Mouse (Mus musculus): ENCODE results near the gene Chrnb1. TPM values are rescaled to one million over a fixed set of nuclear protein-coding genes. Genes with fewer than 3 reads are reported as not detected.
A peak's percentile ranks its signal among the peaks of the same experiment; 100 is the strongest.

Gene Chrnb1
- polyA plus RNA-seq, 1 experiment from 2014 or later: 4.5 TPM

- WGBS (ENCODE audit: insufficient replicate concordance): 1% methylated on average over 33 of the region's 33 CpGs
- Histone ChIP-seq H3K9me3 (replicated peaks; ENCODE audit: control insufficient read depth, low read length) (no peaks in the 10 kb centered on the region), H3K4me1 (ENCODE audit: control insufficient read depth, insufficient read depth, low read length) (peaks cover 38% of the 10 kb centered on the region), H3K36me3 (ENCODE audit: control insufficient read depth, insufficient read depth, low read length) (no peaks in the 10 kb centered on the region), H3K9ac (ENCODE audit: low read depth, low read length) (peak within 1 kb of the TSS; percentile 73), H3K27ac (ENCODE audit: low read depth, low read length) (peak within 1 kb of the TSS; percentile 68), H3K4me2 (peak within 1 kb of the TSS; percentile 98), H3K4me3 (ENCODE audit: low read depth, low read length) (peak within 1 kb of the TSS; percentile 47), H3K27me3 (ENCODE audit: control insufficient read depth, insufficient read depth, low read length) (peaks cover 67% of the 10 kb centered on the region)
- no peak for ATAC-seq (replicated peaks; ENCODE audit: insufficient number of reproducible peaks, low FRiP score, low TSS enrichment)
Observed at GRCm38 (mm10) chr11:69801379-69801977, 5.7 kb upstream of the Chrnb1 start, which contains the start of gene Fgf11. Gene Fgf11, minus strand, starts transcription at chr11:69801857.

GRCm38 (mm10) chr11:69800392-69801197 lies 4.9 kb upstream of the Chrnb1 start:
- Histone ChIP-seq H3K4me2 (peak overlapping the region; percentile 98), H3K4me3 (ENCODE audit: low read depth, low read length) (peak overlapping the region; percentile 47), H3K9ac (ENCODE audit: low read depth, low read length) (peak overlapping the region; percentile 73), H3K9me3 (replicated peaks; ENCODE audit: control insufficient read depth, low read length) (no peaks in the 10 kb centered on the region), H3K27ac (ENCODE audit: low read depth, low read length) (peak overlapping the region; percentile 68), H3K36me3 (ENCODE audit: control insufficient read depth, insufficient read depth, low read length) (no peaks in the 10 kb centered on the region), H3K4me1 (ENCODE audit: control insufficient read depth, insufficient read depth, low read length) (peaks cover 38% of the 10 kb centered on the region), H3K27me3 (ENCODE audit: control insufficient read depth, insufficient read depth, low read length) (peaks cover 65% of the 10 kb centered on the region)
- WGBS (ENCODE audit: insufficient replicate concordance): 1% methylated on average over 36 of the region's 36 CpGs
- ATAC-seq (replicated peaks; ENCODE audit: insufficient number of reproducible peaks, low FRiP score, low TSS enrichment): peak; percentile 41

GRCm38 (mm10) chr11:69800138-69800391 lies 4.3 kb upstream of the Chrnb1 start:
- ATAC-seq (replicated peaks; ENCODE audit: insufficient number of reproducible peaks, low FRiP score, low TSS enrichment): no peak
- WGBS (ENCODE audit: insufficient replicate concordance): 0% methylated on average over 11 of the region's 11 CpGs
- H3K4me1 ChIP-seq (ENCODE audit: control insufficient read depth, insufficient read depth, low read length): peaks cover 38% of the 10 kb centered on the region
- peaks cover 61% of the 10 kb centered on the region for H3K27me3 ChIP-seq (ENCODE audit: control insufficient read depth, insufficient read depth, low read length)
- peak overlapping the region; percentile 73 for H3K9ac ChIP-seq (ENCODE audit: low read depth, low read length)
- H3K36me3 ChIP-seq (ENCODE audit: control insufficient read depth, insufficient read depth, low read length): no peaks in the 10 kb centered on the region
- H3K9me3 ChIP-seq (replicated peaks; ENCODE audit: control insufficient read depth, low read length): no peaks in the 10 kb centered on the region
- H3K4me2 ChIP-seq: peak overlapping the region; percentile 98
- H3K4me3 ChIP-seq (ENCODE audit: low read depth, low read length): peak overlapping the region; percentile 47
- H3K27ac ChIP-seq (ENCODE audit: low read depth, low read length): no peak overlapping the region

- H3K27me3 ChIP-seq (ENCODE audit: control insufficient read depth, insufficient read depth, low read length): peaks cover 58% of the 10 kb centered on the region
- no peak overlapping the region for H3K27ac ChIP-seq (ENCODE audit: low read depth, low read length)
- peak overlapping the region; percentile 47 for H3K4me3 ChIP-seq (ENCODE audit: low read depth, low read length)
- no peaks in the 10 kb centered on the region for H3K9me3 ChIP-seq (replicated peaks; ENCODE audit: control insufficient read depth, low read length)
- no peak for ATAC-seq (replicated peaks; ENCODE audit: insufficient number of reproducible peaks, low FRiP score, low TSS enrichment)
- H3K4me1 ChIP-seq (ENCODE audit: control insufficient read depth, insufficient read depth, low read length): peaks cover 33% of the 10 kb centered on the region
- peak overlapping the region; percentile 98 for H3K4me2 ChIP-seq
- no peaks in the 10 kb centered on the region for H3K36me3 ChIP-seq (ENCODE audit: control insufficient read depth, insufficient read depth, low read length)
- WGBS (ENCODE audit: insufficient replicate concordance): 26% methylated on average over 12 of the region's 12 CpGs
- no peak overlapping the region for H3K9ac ChIP-seq (ENCODE audit: low read depth, low read length)
Observed at GRCm38 (mm10) chr11:69799394-69800137, 3.8 kb upstream of the Chrnb1 start.

GRCm38 (mm10) chr11:69797924-69798323 lies 2.2 kb upstream of the Chrnb1 start:
- ATAC-seq (replicated peaks; ENCODE audit: insufficient number of reproducible peaks, low FRiP score, low TSS enrichment): no peak
- Histone ChIP-seq H3K9me3 (replicated peaks; ENCODE audit: control insufficient read depth, low read length) (no peaks in the 10 kb centered on the region), H3K4me3 (ENCODE audit: low read depth, low read length) (no peak overlapping the region), H3K27ac (ENCODE audit: low read depth, low read length) (no peak overlapping the region), H3K9ac (ENCODE audit: low read depth, low read length) (no peak overlapping the region), H3K36me3 (ENCODE audit: control insufficient read depth, insufficient read depth, low read length) (no peaks in the 10 kb centered on the region), H3K4me2 (no peak overlapping the region), H3K27me3 (ENCODE audit: control insufficient read depth, insufficient read depth, low read length) (peaks cover 51% of the 10 kb centered on the region), H3K4me1 (ENCODE audit: control insufficient read depth, insufficient read depth, low read length) (peaks cover 19% of the 10 kb centered on the region)
- 52% methylated on average over 7 of the region's 7 CpGs for WGBS (ENCODE audit: insufficient replicate concordance)

GRCm38 (mm10) chr11:69795983-69796435 lies 266 bp upstream of the Chrnb1 start:
- 3% methylated on average over 13 of the region's 13 CpGs for WGBS (ENCODE audit: insufficient replicate concordance)
- H3K27ac ChIP-seq (ENCODE audit: low read depth, low read length): no peak overlapping the region
- H3K27me3 ChIP-seq (ENCODE audit: control insufficient read depth, insufficient read depth, low read length): peaks cover 35% of the 10 kb centered on the region
- H3K36me3 ChIP-seq (ENCODE audit: control insufficient read depth, insufficient read depth, low read length): no peaks in the 10 kb centered on the region
- peak overlapping the region; percentile 86 for H3K4me2 ChIP-seq
- no peak for ATAC-seq (replicated peaks; ENCODE audit: insufficient number of reproducible peaks, low FRiP score, low TSS enrichment)
- peak overlapping the region; percentile 47 for H3K4me3 ChIP-seq (ENCODE audit: low read depth, low read length)
- H3K9ac ChIP-seq (ENCODE audit: low read depth, low read length): peak overlapping the region; percentile 70; the same call in 1 of the 2 replicates
- H3K9me3 ChIP-seq (replicated peaks; ENCODE audit: control insufficient read depth, low read length): no peaks in the 10 kb centered on the region
- peaks cover 11% of the 10 kb centered on the region for H3K4me1 ChIP-seq (ENCODE audit: control insufficient read depth, insufficient read depth, low read length)

- WGBS (ENCODE audit: insufficient replicate concordance): 58% methylated on average over 5 of the region's 5 CpGs
- Histone ChIP-seq H3K9ac (ENCODE audit: low read depth, low read length) (no peak overlapping the region), H3K4me3 (ENCODE audit: low read depth, low read length) (no peak overlapping the region), H3K4me2 (no peak overlapping the region), H3K27me3 (ENCODE audit: control insufficient read depth, insufficient read depth, low read length) (peaks cover 20% of the 10 kb centered on the region), H3K27ac (ENCODE audit: low read depth, low read length) (no peak overlapping the region), H3K4me1 (ENCODE audit: control insufficient read depth, insufficient read depth, low read length) (no peaks in the 10 kb centered on the region), H3K36me3 (ENCODE audit: control insufficient read depth, insufficient read depth, low read length) (no peaks in the 10 kb centered on the region), H3K9me3 (replicated peaks; ENCODE audit: control insufficient read depth, low read length) (no peaks in the 10 kb centered on the region)
- no peak for ATAC-seq (replicated peaks; ENCODE audit: insufficient number of reproducible peaks, low FRiP score, low TSS enrichment)
Observed at GRCm38 (mm10) chr11:69793429-69793828, 2.3 kb downstream of the Chrnb1 start.

GRCm38 (mm10) chr11:69791420-69791819 lies 4.3 kb downstream of the Chrnb1 start:
- no peak overlapping the region for H3K27ac ChIP-seq (ENCODE audit: low read depth, low read length)
- no peak overlapping the region for H3K4me3 ChIP-seq (ENCODE audit: low read depth, low read length)
- H3K9me3 ChIP-seq (replicated peaks; ENCODE audit: control insufficient read depth, low read length): no peaks in the 10 kb centered on the region
- H3K36me3 ChIP-seq (ENCODE audit: control insufficient read depth, insufficient read depth, low read length): no peaks in the 10 kb centered on the region
- no peak overlapping the region for H3K9ac ChIP-seq (ENCODE audit: low read depth, low read length)
- H3K27me3 ChIP-seq (ENCODE audit: control insufficient read depth, insufficient read depth, low read length): peaks cover 7% of the 10 kb centered on the region; the same call in 1 of the 2 replicates
- no peak for ATAC-seq (replicated peaks; ENCODE audit: insufficient number of reproducible peaks, low FRiP score, low TSS enrichment)
- no peak overlapping the region for H3K4me2 ChIP-seq
- no peaks in the 10 kb centered on the region for H3K4me1 ChIP-seq (ENCODE audit: control insufficient read depth, insufficient read depth, low read length)
- 61% methylated on average over 5 of the region's 5 CpGs for WGBS (ENCODE audit: insufficient replicate concordance)

All from heart, embryonic 11.5 days (tissue).